Mouse (Mus musculus) intestine, postnatal 0 days (tissue): ENCODE results near the gene Fam47e. TPM values are rescaled to one million over a fixed set of nuclear protein-coding genes. Genes with fewer than 3 reads are reported as not detected.

Source experiments
- ATAC-seq: fragments of 200-750 bp; cut with Nextera tagmentation; 2 replicates; pipeline ENCODE4 v1.8.0; 2017; ENCODE audit warnings: mild to moderate bottlenecking, moderate TSS enrichment, moderate library complexity
- H3K27ac ChIP-seq: fragments of 300-500 bp; sonication (generic); 2 replicates; pipeline ENCODE4 v1.5.1; 2014; ENCODE audit warnings: mild to moderate bottlenecking, low read depth, low read length, moderate library complexity
- H3K27me3 ChIP-seq: fragments of 300-500 bp; sonication (generic); replicated peaks from 2 replicates; pipeline ENCODE4 v1.6.1; 2014; ENCODE audit warnings: low read length, mixed read lengths; ENCODE audit not compliant: control insufficient read depth, insufficient read depth
- H3K36me3 ChIP-seq: fragments of 300-500 bp; sonication (generic); 2 replicates; pipeline ENCODE4 v1.6.1; 2014; ENCODE audit warnings: mild to moderate bottlenecking, moderate library complexity; ENCODE audit not compliant: control insufficient read depth, insufficient read depth
- H3K4me1 ChIP-seq: fragments of 300-500 bp; sonication (generic); replicated peaks from 2 replicates; pipeline ENCODE4 v1.6.1; 2014; ENCODE audit warnings: antibody characterized with exemption, low read length, mixed read lengths; ENCODE audit not compliant: control insufficient read depth, insufficient read depth
- H3K4me2 ChIP-seq: fragments of 300-500 bp; sonication (generic); replicated peaks from 2 replicates; pipeline ENCODE4 v1.6.1; 2014; ENCODE audit warnings: low read depth, mild to moderate bottlenecking, moderate library complexity
- H3K4me3 ChIP-seq: fragments of 300-500 bp; sonication (generic); 2 replicates; pipeline ENCODE4 v1.5.1; 2014; ENCODE audit warnings: low read depth, low read length
- H3K9ac ChIP-seq: fragments of 300-500 bp; sonication (generic); 2 replicates; pipeline ENCODE4 v1.6.1; 2014; ENCODE audit warnings: mild to moderate bottlenecking, low read depth, low read length
- H3K9me3 ChIP-seq: fragments of 300-500 bp; sonication (generic); 2 replicates; pipeline ENCODE4 v1.6.1; 2016; ENCODE audit warnings: mixed run types; ENCODE audit not compliant: control insufficient read depth
- CTCF ChIP-seq: sonication (generic); IDR thresholded peaks from 2 replicates; pipeline ENCODE4 v1.5.1; 2016; ENCODE audit warnings: low read depth, mild to moderate bottlenecking, control low read depth, antibody characterized with exemption, moderate library complexity
- WGBS: fragments of 180-500 bp; shearing (Covaris S2); extraction: QIAGEN DNeasy Blood & Tissue Kit; methylation state at CpG from one replicate; pipeline ENCODE4 v1.1.7; 2014; 5-methylcytosine and 5-hydroxymethylcytosine counted together
- polyA plus RNA-seq: library from polyadenylated mRNA; unstranded; fragments of >200 nt; fragmentation: Nextera tagmentation; extraction: Ambion mirVana; gene quantifications from 2 replicates; pipeline ENCODE4 v1.2.1, GENCODE M21; 2015

Fam47e gene
- polyA plus RNA-seq, 1 experiment from 2014 or later, result not detected

GRCm38 (mm10) chr5:92595026-92595425 is 40.2 kb downstream of the Fam47e start:
- no peak for ATAC-seq
- Histone ChIP-seq H3K4me3 (no peak overlapping the region), H3K36me3 (no peaks in the 10 kb centered on the region), H3K4me1 (no peaks in the 10 kb centered on the region), H3K4me2 (no peak overlapping the region), H3K9me3 (no peaks in the 10 kb centered on the region), H3K27ac (no peak overlapping the region), H3K27me3 (0 out of 2 replicates have a peak, but pooled peaks cover 3% of the 10 kb centered on the region), H3K9ac (no peak overlapping the region)
- 76% methylated on average over 5 of the region's 5 CpGs for WGBS
- TF ChIP-seq CTCF, result no peak

- TF ChIP-seq CTCF, result no peak
- WGBS, result 87% methylated on average over 8 of the region's 8 CpGs
- Histone ChIP-seq H3K9ac (no peak overlapping the region), H3K27me3 (0 out of 2 replicates have a peak, but pooled peaks cover 6% of the 10 kb centered on the region), H3K4me3 (no peak overlapping the region), H3K27ac (no peak overlapping the region), H3K36me3 (no peaks in the 10 kb centered on the region), H3K9me3 (no peaks in the 10 kb centered on the region), H3K4me1 (no peaks in the 10 kb centered on the region), H3K4me2 (no peak overlapping the region)
- ATAC-seq, result no peak
These were observed 42.0 kb downstream of the Fam47e start for GRCm38 (mm10) chr5:92596865-92597264.

GRCm38 (mm10) chr5:92599030-92599429 is 44.2 kb downstream of the Fam47e start:
- H3K9me3 ChIP-seq, result no peaks in the 10 kb centered on the region
- H3K4me3 ChIP-seq, result no peak overlapping the region
- H3K27ac ChIP-seq, result no peak overlapping the region
- H3K4me2 ChIP-seq, result no peak overlapping the region
- H3K9ac ChIP-seq, result no peak overlapping the region
- ATAC-seq, result no peak
- 0 out of 2 replicates have a peak, but pooled peaks cover 9% of the 10 kb centered on the region for H3K27me3 ChIP-seq
- H3K4me1 ChIP-seq, result no peaks in the 10 kb centered on the region
- TF ChIP-seq CTCF, result no peak
- H3K36me3 ChIP-seq, result no peaks in the 10 kb centered on the region
- WGBS, result 68% methylated on average over 10 of the region's 10 CpGs

GRCm38 (mm10) chr5:92602691-92603690 is 48.1 kb downstream of the Fam47e start, which contains the start of gene Stbd1:
Gene Stbd1, plus strand, starts transcription at chr5:92603041.
- TF ChIP-seq CTCF, result no peak; the same call in 1 of the 2 replicates
- ATAC-seq, result peak; percentile 61; the same call in 1 of the 2 replicates
- peak within 1 kb of the TSS; percentile 65 for H3K4me3 ChIP-seq
- H3K27me3 ChIP-seq, result 0 out of 2 replicates have a peak, but pooled peaks cover 9% of the 10 kb centered on the region
- no peak within 1 kb of the TSS for H3K27ac ChIP-seq
- 1% methylated on average over 67 of the region's 69 CpGs for WGBS
- H3K4me1 ChIP-seq, result no peaks in the 10 kb centered on the region
- peak within 1 kb of the TSS; percentile 98 for H3K4me2 ChIP-seq
- no peaks in the 10 kb centered on the region for H3K9me3 ChIP-seq
- no peaks in the 10 kb centered on the region for H3K36me3 ChIP-seq
- H3K9ac ChIP-seq, result peak within 1 kb of the TSS; percentile 37

- Histone ChIP-seq H3K4me2 (no peak overlapping the region; the same call in 1 of the 2 replicates), H3K4me3 (no peak overlapping the region), H3K36me3 (no peaks in the 10 kb centered on the region), H3K9ac (no peak overlapping the region), H3K27me3 (0 out of 2 replicates have a peak, but pooled peaks cover 6% of the 10 kb centered on the region), H3K4me1 (no peaks in the 10 kb centered on the region), H3K9me3 (no peaks in the 10 kb centered on the region), H3K27ac (no peak overlapping the region)
- no peak for TF ChIP-seq CTCF
- ATAC-seq, result no peak
- 64% methylated on average over 10 of the region's 10 CpGs for WGBS
These were observed 49.8 kb downstream of the Fam47e start for GRCm38 (mm10) chr5:92604452-92605247.
